ENCODE assay signal across 8 mouse cellular contexts in genomic region chr11:45795731-45796130, GRCm38 (mm10). TPM values are rescaled to one million over a fixed set of nuclear protein-coding genes. Genes with fewer than 3 reads are reported as not detected.
DNase-seq lines count a peak whose midpoint lies in the region; ATAC-seq and TF ChIP-seq lines count a peak whose summit lies in the region.
"Had no signal": no experiment of that assay in that cellular context is flagged by ENCODE, and none has a peak within 500 bp of the region (broad histone marks: within the 10 kb centered on the region; RNA-seq: fewer than 3 reads in every experiment).

No protein-coding gene starts in this region.

- no peak overlapping the region for H3K4me3 ChIP-seq in ES-Bruce4 (ENCODE audit: low read depth, low read length)
- H3K4me3 ChIP-seq in forebrain, embryonic 14.5 days (ENCODE audit: low read depth, low read length) = no peak overlapping the region
- no peak overlapping the region for H3K4me3 ChIP-seq in hindbrain, postnatal 0 days (ENCODE audit: low read length)
- H3K4me3 ChIP-seq: neural tube, embryonic 12.5 days had no signal

- TF ChIP-seq EP300 in ES-Bruce4 (IDR thresholded peaks at IDR 0.05; ENCODE audit: insufficient read depth, low read depth, low read length) = no peak

- TF ChIP-seq POLR2A in ES-Bruce4 (IDR thresholded peaks at IDR 0.05; ENCODE audit: insufficient read depth, low read length) = no peak

- H3K4me2 ChIP-seq in forebrain, embryonic 14.5 days (ENCODE audit: low read length) = no peak overlapping the region
- no peak overlapping the region for H3K4me2 ChIP-seq in hindbrain, postnatal 0 days (ENCODE audit: low read depth, low read length)
- H3K4me2 ChIP-seq: neural tube, embryonic 12.5 days had no signal

- TF ChIP-seq CTCF in ES-Bruce4 (IDR thresholded peaks at IDR 0.05; ENCODE audit: low read depth, low read length) = peak; percentile 79
- TF ChIP-seq CTCF in hindbrain, postnatal 0 days (IDR thresholded peaks at IDR 0.05; ENCODE audit: low read depth) = peak; percentile 69

- peak; percentile 71 for DNase-seq in adrenal gland, adult 2 months
- peak; percentile 51 for DNase-seq in forebrain, embryonic 14.5 days (ENCODE audit: low spot score)
- peak; percentile 62 for DNase-seq in hindbrain, postnatal 0 days (ENCODE audit: low spot score)
- DNase-seq in left cerebral cortex, adult 18-20 months (ENCODE audit: low spot score in 2 of 2) = peak; percentile 46 to 52
- peak; percentile 67 to 82 for DNase-seq in lung, postnatal 4 days
- peak; percentile 47 for DNase-seq in spleen, postnatal 36 days (ENCODE audit: low spot score in 2 of 2)

- H3K9ac ChIP-seq in ES-Bruce4 (ENCODE audit: low read depth, poor library complexity, severe bottlenecking) = no peak overlapping the region
- H3K9ac ChIP-seq in forebrain, embryonic 14.5 days (ENCODE audit: low read length) = no peak overlapping the region
- no peak overlapping the region for H3K9ac ChIP-seq in hindbrain, postnatal 0 days (replicated peaks; ENCODE audit: low read length)
- H3K9ac ChIP-seq: neural tube, embryonic 12.5 days had no signal

- H3K9me3 ChIP-seq in ES-Bruce4 (replicated peaks; ENCODE audit: control insufficient read depth, insufficient read depth, low read length, poor library complexity, severe bottlenecking) = no peaks in the 10 kb centered on the region
- no peaks in the 10 kb centered on the region for H3K9me3 ChIP-seq in forebrain, embryonic 14.5 days (replicated peaks; ENCODE audit: control insufficient read depth, low read length)
- no peaks in the 10 kb centered on the region for H3K9me3 ChIP-seq in hindbrain, postnatal 0 days (ENCODE audit: low read length)
- H3K9me3 ChIP-seq: neural tube, embryonic 12.5 days had no signal

- no peaks in the 10 kb centered on the region for H3K4me1 ChIP-seq in ES-Bruce4 (ENCODE audit: control insufficient read depth, insufficient read depth, low read length)
- H3K4me1 ChIP-seq in forebrain, embryonic 14.5 days (ENCODE audit: control insufficient read depth, insufficient read depth, low read length) = no peaks in the 10 kb centered on the region
- H3K4me1 ChIP-seq in hindbrain, postnatal 0 days (ENCODE audit: insufficient read depth, low read length) = no peaks in the 10 kb centered on the region

- H3K36me3 ChIP-seq in ES-Bruce4 (ENCODE audit: control insufficient read depth, insufficient read depth, low read length, poor library complexity, severe bottlenecking) = no peaks in the 10 kb centered on the region
- no peaks in the 10 kb centered on the region for H3K36me3 ChIP-seq in forebrain, embryonic 14.5 days (ENCODE audit: control insufficient read depth, insufficient read depth, low read length)
- H3K36me3 ChIP-seq in hindbrain, postnatal 0 days (ENCODE audit: insufficient read depth, low read length) = no peaks in the 10 kb centered on the region
- H3K36me3 ChIP-seq: neural tube, embryonic 12.5 days had no signal

- no peaks in the 10 kb centered on the region for H3K27me3 ChIP-seq in ES-Bruce4 (ENCODE audit: control insufficient read depth, insufficient read depth, low read length, poor library complexity, severe bottlenecking)
- no peaks in the 10 kb centered on the region for H3K27me3 ChIP-seq in forebrain, embryonic 14.5 days (replicated peaks; ENCODE audit: control insufficient read depth, insufficient read depth, low read length)
- no peaks in the 10 kb centered on the region for H3K27me3 ChIP-seq in hindbrain, postnatal 0 days (ENCODE audit: insufficient read depth, low read length)
- H3K27me3 ChIP-seq: neural tube, embryonic 12.5 days had no signal

- H3K27ac ChIP-seq in ES-Bruce4 (ENCODE audit: insufficient read depth, low read length) = no peak overlapping the region
- H3K27ac ChIP-seq in forebrain, embryonic 14.5 days (ENCODE audit: low read depth, low read length) = no peak overlapping the region
- H3K27ac ChIP-seq in hindbrain, postnatal 0 days = peak overlapping the region; percentile 41; the same call in 1 of the 2 replicates
- H3K27ac ChIP-seq: neural tube, embryonic 12.5 days had no signal

- WGBS in forebrain, embryonic 14.5 days = 15% methylated on average over 3 of the region's 3 CpGs
- 11% methylated on average over 3 of the region's 3 CpGs for WGBS in hindbrain, postnatal 0 days

- ATAC-seq in forebrain, embryonic 14.5 days = no peak
- ATAC-seq in hindbrain, postnatal 0 days = peak; percentile 43; the same call in 1 of the 2 replicates

RNA-seq across cellular contexts. Expression of gene Clint1, which starts 56.1 kb away (rescaled TPM):
- polyA plus RNA-seq in ES-Bruce4 (2011; ENCODE audit: insufficient read depth, insufficient read length, low read depth, missing spikeins) = 76.2 and 77.6 TPM in 2 replicates
- 10 to 100 TPM; 61.2 to 99.1 TPM for total RNA-seq in adrenal gland, adult 2 months (2021)
- polyA plus RNA-seq in adrenal gland, adult 2 months (2012; rRNA removed) = 26.1 and 41.4 TPM in 2 replicates
- 38.4 and 43.2 TPM in 2 replicates for polyA plus RNA-seq in forebrain, embryonic 14.5 days (2014; fragmentation: Nextera tagmentation; extraction: Ambion mirVana)
- 26.5 and 30.4 TPM in 2 replicates for total RNA-seq in hindbrain, postnatal 0 days (2014; rRNA removed)
- polyA plus RNA-seq in hindbrain, postnatal 0 days (2015; fragmentation: Nextera tagmentation; extraction: Ambion mirVana) = 31.0 and 31.8 TPM in 2 replicates
- 10 to 100 TPM; 51.7 to 56.8 TPM for total RNA-seq in left cerebral cortex, adult 18-20 months (2021)
